Mouse (Mus musculus) embryonic facial prominence, embryonic 11.5 days (tissue): ENCODE data around the gene Myzap. TPM values are rescaled to one million over a fixed set of nuclear protein-coding genes. Genes with fewer than 3 reads are reported as not detected.
A peak's percentile ranks its signal among the peaks of the same experiment; 100 is the strongest.

Experiments
- ATAC-seq: fragments of 200-750 bp; cut with Nextera tagmentation; replicated peaks from 2 replicates; pipeline ENCODE4 v1.8.0; 2017; ENCODE audit warnings: low read depth; ENCODE audit not compliant: insufficient number of reproducible peaks, low FRiP score, low TSS enrichment
- DNase-seq: peaks from one replicate; pipeline ENCODE4 v3.0.0-alpha.2; 2015; ENCODE audit warnings: low spot score
- H3K27ac ChIP-seq: fragments of 300-500 bp; sonication (generic); replicated peaks from 2 replicates; pipeline ENCODE4 v1.5.1; 2014; ENCODE audit warnings: mild to moderate bottlenecking, low read depth, low read length, control low read depth
- H3K27me3 ChIP-seq: fragments of 300-500 bp; sonication (generic); 2 replicates; pipeline ENCODE4 v1.6.1; 2014; ENCODE audit warnings: mild to moderate bottlenecking, low read length, moderate library complexity, mixed read lengths; ENCODE audit not compliant: control insufficient read depth, insufficient read depth
- H3K36me3 ChIP-seq: fragments of 300-500 bp; sonication (generic); replicated peaks from 2 replicates; pipeline ENCODE4 v1.6.1; 2014; ENCODE audit warnings: low read depth, mild to moderate bottlenecking, low read length, moderate library complexity, mixed read lengths; ENCODE audit not compliant: control insufficient read depth, insufficient read depth
- H3K4me1 ChIP-seq: fragments of 300-500 bp; sonication (generic); 2 replicates; pipeline ENCODE4 v1.6.1; 2014; ENCODE audit warnings: low read length, mixed read lengths; ENCODE audit not compliant: control insufficient read depth, insufficient read depth
- H3K4me2 ChIP-seq: fragments of 300-500 bp; sonication (generic); 2 replicates; pipeline ENCODE4 v1.6.1; 2014; ENCODE audit warnings: low read depth, mild to moderate bottlenecking, control low read depth, low read length, moderate library complexity
- H3K4me3 ChIP-seq: fragments of 300-500 bp; sonication (generic); 2 replicates; pipeline ENCODE4 v1.5.1; 2014; ENCODE audit warnings: low read depth, low read length, control low read depth
- H3K9ac ChIP-seq: fragments of 300-500 bp; sonication (generic); replicated peaks from 2 replicates; pipeline ENCODE4 v1.6.1; 2014; ENCODE audit warnings: mild to moderate bottlenecking, control low read depth, low read length
- H3K9me3 ChIP-seq: fragments of 300-500 bp; sonication (generic); replicated peaks from 2 replicates; pipeline ENCODE4 v1.6.1; 2016; ENCODE audit warnings: mild to moderate bottlenecking, low read length, inconsistent platforms, mixed read lengths; ENCODE audit not compliant: control insufficient read depth
- WGBS: fragments of 180-500 bp; shearing (Covaris S2); extraction: QIAGEN DNeasy Blood & Tissue Kit; methylation state at CpG from one replicate; pipeline ENCODE4 v1.1.7; 2014; 5-methylcytosine and 5-hydroxymethylcytosine counted together
- polyA plus RNA-seq: library from polyadenylated mRNA; unstranded; fragments of >200 nt; fragmentation: Nextera tagmentation; extraction: Ambion mirVana; gene quantifications from 2 replicates; pipeline ENCODE4 v1.2.1, GENCODE M21; 2014

Gene Myzap
- polyA plus RNA-seq, 1 experiment from 2014 or later, result 8.5 TPM

DNA sequence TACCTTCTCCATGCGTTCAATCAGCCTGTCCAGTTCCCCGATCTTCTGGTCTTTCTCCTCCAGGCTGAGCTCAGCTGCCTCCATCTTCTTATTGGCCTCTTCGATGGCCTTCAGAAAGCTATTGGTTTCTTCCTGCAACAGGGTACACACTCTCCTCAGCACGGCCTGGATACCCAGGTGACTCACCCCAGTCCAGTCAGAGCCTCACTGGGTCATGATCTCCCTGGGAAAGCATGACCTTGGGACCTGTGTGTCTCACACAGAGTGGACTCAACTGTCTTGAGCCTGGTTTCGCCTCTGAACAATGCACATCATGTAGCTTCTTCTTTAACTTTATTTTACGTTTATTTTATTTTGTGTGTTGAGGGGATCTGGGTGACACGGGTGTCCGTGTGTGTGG lies 42.0 kb downstream of the Myzap start:
- 89% methylated on average over 8 of the region's 8 CpGs for WGBS
- ATAC-seq (no peak), DNase-seq (no peak)
- Histone ChIP-seq H3K27me3 (no peaks in the 10 kb centered on the region), H3K36me3 (no peaks in the 10 kb centered on the region), H3K27ac (no peak overlapping the region), H3K4me1 (no peaks in the 10 kb centered on the region), H3K9ac (no peak overlapping the region), H3K4me3 (no peak overlapping the region), H3K4me2 (no peak overlapping the region), H3K9me3 (no peaks in the 10 kb centered on the region)

DNA sequence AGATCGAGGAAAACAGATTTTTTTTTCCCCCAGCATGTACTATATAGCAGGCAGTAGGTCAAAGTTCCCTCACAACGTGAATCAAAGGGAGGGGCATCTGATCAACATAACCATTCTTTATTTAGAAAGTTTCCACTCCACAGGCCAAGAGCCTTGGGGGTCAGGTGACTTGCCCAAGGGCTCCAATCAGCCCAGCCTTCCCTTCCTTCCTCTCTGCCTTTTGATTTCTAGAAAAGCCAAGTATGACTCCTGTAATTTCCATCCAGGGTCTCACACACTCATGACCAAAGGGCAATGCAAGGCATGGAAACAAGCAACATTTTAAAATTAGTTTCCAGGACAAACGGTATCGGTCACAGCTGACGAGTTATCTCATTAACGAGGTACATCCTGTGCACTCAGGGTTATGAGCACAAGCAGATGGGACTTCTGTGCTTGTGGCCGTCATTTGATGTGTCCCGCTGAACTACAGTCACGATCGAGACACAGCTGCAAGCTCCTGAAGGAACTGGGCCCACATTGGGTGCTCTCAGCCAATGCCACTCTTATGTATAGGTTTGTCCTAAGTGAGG lies 44.4 kb downstream of the Myzap start:
- no peaks in the 10 kb centered on the region for H3K27me3 ChIP-seq
- no peak for DNase-seq
- H3K27ac ChIP-seq, result no peak overlapping the region
- no peaks in the 10 kb centered on the region for H3K36me3 ChIP-seq
- no peak overlapping the region for H3K4me2 ChIP-seq
- WGBS, result 74% methylated on average over 10 of the region's 10 CpGs
- no peak overlapping the region for H3K9ac ChIP-seq
- no peak for ATAC-seq
- H3K4me1 ChIP-seq, result no peaks in the 10 kb centered on the region
- H3K9me3 ChIP-seq, result no peaks in the 10 kb centered on the region
- H3K4me3 ChIP-seq, result no peak overlapping the region

DNA sequence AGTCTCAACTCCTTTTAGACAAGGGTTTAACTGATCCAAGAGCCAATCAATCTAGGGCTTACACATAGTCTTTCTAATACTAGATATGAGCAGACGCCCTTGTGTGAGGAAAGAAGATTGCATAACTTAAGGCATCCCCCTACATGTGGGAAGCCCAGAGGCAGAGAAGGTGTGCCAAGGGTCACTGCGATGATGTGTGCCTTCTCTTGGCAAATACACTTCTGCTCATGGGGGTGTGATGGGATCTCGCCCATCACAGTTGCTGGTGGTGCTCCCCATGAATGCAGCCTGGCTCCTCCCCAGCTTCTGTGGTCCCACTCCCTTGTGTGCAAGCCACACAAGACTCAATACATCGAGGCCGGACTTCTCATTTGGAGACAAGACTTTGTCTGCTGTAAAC lies 47.3 kb downstream of the Myzap start:
- H3K4me3 ChIP-seq, result no peak overlapping the region
- no peaks in the 10 kb centered on the region for H3K4me1 ChIP-seq
- WGBS, result 88% methylated on average over 5 of the region's 5 CpGs
- no peaks in the 10 kb centered on the region for H3K9me3 ChIP-seq
- ATAC-seq (no peak), DNase-seq (no peak)
- no peak overlapping the region for H3K27ac ChIP-seq
- no peaks in the 10 kb centered on the region for H3K27me3 ChIP-seq
- H3K36me3 ChIP-seq, result no peaks in the 10 kb centered on the region
- H3K9ac ChIP-seq, result no peak overlapping the region
- no peak overlapping the region for H3K4me2 ChIP-seq

GRCm38 (mm10) chr9:71543443-71544222 lies 48.5 kb downstream of the Myzap start:
- ATAC-seq, result peak; percentile 57
- peak; percentile 93 for DNase-seq
- Histone ChIP-seq H3K4me3 (no peak overlapping the region), H3K9ac (no peak overlapping the region), H3K4me1 (no peaks in the 10 kb centered on the region), H3K27ac (no peak overlapping the region), H3K27me3 (no peaks in the 10 kb centered on the region), H3K9me3 (no peaks in the 10 kb centered on the region), H3K4me2 (no peak overlapping the region), H3K36me3 (no peaks in the 10 kb centered on the region)
- 19% methylated on average over 19 of the region's 19 CpGs for WGBS

DNA sequence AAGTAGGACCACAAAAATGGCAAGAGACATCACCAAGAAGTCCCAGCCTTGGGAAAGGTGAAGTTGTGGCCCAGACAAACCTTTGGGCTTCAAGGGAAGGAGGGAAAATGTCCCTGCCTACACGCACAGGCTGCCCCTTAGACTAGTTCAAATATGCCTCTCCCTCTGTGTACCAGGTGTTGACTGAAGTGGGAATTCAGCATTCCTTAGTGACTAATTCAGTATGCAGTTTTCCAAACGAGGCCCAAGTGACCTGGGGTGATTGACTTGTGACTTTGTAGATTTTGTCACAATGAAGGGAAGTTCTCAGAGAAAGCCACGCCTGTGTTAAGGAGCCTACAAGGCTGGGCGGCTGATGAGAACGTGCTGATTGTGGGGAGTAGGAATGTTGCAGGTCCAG lies 49.9 kb downstream of the Myzap start:
- H3K27ac ChIP-seq, result no peak overlapping the region
- 72% methylated on average over 5 of the region's 5 CpGs for WGBS

GRCm38 (mm10) chr9:71540739-71541138 lies 51.4 kb downstream of the Myzap start:
- no peak for ATAC-seq
- Histone ChIP-seq H3K27ac (no peak overlapping the region), H3K4me3 (no peak overlapping the region), H3K4me1 (no peaks in the 10 kb centered on the region), H3K27me3 (no peaks in the 10 kb centered on the region), H3K9me3 (no peaks in the 10 kb centered on the region), H3K4me2 (no peak overlapping the region), H3K9ac (no peak overlapping the region), H3K36me3 (no peaks in the 10 kb centered on the region)
- 85% methylated on average over 3 of the region's 3 CpGs for WGBS
- DNase-seq, result no peak

More for the DNA sequence above, 49.9 kb downstream of the Myzap start:
- Histone ChIP-seq H3K27me3 (no peaks in the 10 kb centered on the region), H3K4me1 (no peaks in the 10 kb centered on the region), H3K4me2 (no peak overlapping the region), H3K9me3 (no peaks in the 10 kb centered on the region), H3K4me3 (no peak overlapping the region), H3K9ac (no peak overlapping the region), H3K36me3 (no peaks in the 10 kb centered on the region)
- DNase-seq (no peak), ATAC-seq (no peak)

GRCm38 (mm10) chr9:71535730-71536129 lies 56.4 kb downstream of the Myzap start:
- Histone ChIP-seq H3K9ac (no peak overlapping the region), H3K4me1 (no peaks in the 10 kb centered on the region), H3K9me3 (no peaks in the 10 kb centered on the region), H3K36me3 (no peaks in the 10 kb centered on the region), H3K4me3 (no peak overlapping the region), H3K27ac (no peak overlapping the region), H3K27me3 (no peaks in the 10 kb centered on the region), H3K4me2 (no peak overlapping the region)
- ATAC-seq, result no peak
- whole genome bisulfite sequencing, result 90% methylated on average over 5 of the region's 5 CpGs
- DNase-seq, result no peak

DNA sequence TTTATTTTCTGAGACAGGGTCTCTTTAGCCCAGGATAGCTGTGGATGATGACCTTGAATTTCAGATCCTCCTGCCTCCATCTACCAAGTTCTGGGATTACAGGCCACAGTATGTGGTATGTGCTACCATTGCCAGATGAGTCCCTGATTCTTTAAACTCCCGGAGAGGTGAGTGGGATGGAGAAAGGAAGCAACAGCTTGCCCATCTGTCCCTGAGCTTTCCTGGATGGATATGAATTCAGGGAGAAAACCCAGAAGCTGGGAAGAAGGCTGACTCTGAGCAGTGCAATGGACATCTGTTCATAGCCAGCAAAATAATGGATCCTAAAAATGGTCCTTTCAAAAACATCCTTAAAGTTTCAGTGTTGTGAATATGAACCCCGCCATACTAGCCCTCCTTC lies 57.1 kb downstream of the Myzap start:
- 89% methylated on average over 2 of the region's 2 CpGs for WGBS
- DNase-seq (no peak), ATAC-seq (no peak)
- Histone ChIP-seq H3K9ac (no peak overlapping the region), H3K4me3 (no peak overlapping the region), H3K27me3 (no peaks in the 10 kb centered on the region), H3K4me2 (no peak overlapping the region), H3K27ac (no peak overlapping the region), H3K4me1 (no peaks in the 10 kb centered on the region), H3K9me3 (no peaks in the 10 kb centered on the region), H3K36me3 (no peaks in the 10 kb centered on the region)
